Mouse (Mus musculus): ENCODE measurements around the gene Tigd4.

GRCm38 (mm10) chr3:84570501-84570900 lies 22.9 kb upstream of the Tigd4 start:
- TF ChIP-seq CTCF (IDR thresholded peaks at IDR 0.05; ENCODE audit: low read depth, low read length) (no peak), POLR2A (IDR thresholded peaks at IDR 0.05; ENCODE audit: borderline replicate concordance, low read depth, low read length) (no peak)
